Mouse (Mus musculus): Measurements from ENCODE around the gene 4930512M02Rik.

DNA sequence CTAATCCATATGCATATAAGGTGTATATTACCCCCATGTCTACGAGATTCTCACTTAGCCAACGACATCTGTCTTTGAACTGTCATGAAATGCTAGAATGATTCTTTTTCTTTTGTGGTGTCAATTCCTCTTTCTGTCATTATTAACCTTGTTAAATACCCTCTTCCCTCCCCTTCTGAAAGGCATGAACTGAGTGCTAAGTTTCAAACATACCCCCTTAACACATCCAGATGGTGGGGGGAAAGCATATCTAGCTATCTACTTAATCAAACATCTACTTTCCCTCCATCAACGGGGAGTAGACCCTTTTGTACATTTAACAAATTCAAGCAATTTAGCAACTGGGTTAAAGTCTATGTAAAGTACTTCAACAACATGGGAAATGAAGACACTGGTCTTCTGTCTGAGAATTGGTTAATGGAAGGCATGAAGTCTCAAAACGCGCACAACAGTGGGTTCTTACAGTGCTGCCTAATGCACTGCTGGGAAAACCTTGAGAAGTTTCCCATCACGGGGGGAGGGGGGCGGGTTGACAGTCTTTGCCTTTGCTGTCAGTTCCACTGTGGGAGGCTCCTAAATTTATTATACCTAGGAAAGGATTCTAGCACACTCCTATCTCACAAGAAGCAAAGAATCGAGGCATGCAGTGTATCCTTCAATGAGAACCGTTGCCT is 48.6 kb upstream of the 4930512M02Rik start:
- no peak for TF ChIP-seq POLR2A (IDR thresholded peaks at IDR 0.05; ENCODE audit: borderline replicate concordance, extremely low read depth, low read depth, low read length)
- TF ChIP-seq CTCF (IDR thresholded peaks at IDR 0.05; ENCODE audit: insufficient read depth, low read length) = no peak
